Mouse (Mus musculus) kidney, embryonic 16.5 days (tissue): ENCODE results near the gene Nck2. TPM values are rescaled to one million over a fixed set of nuclear protein-coding genes. Genes with fewer than 3 reads are reported as not detected.

ENCODE experiments used
- ATAC-seq: fragments of 200-750 bp; cut with Nextera tagmentation; 2 replicates; pipeline ENCODE4 v1.8.0; 2017; ENCODE audit warnings: moderate TSS enrichment; ENCODE audit not compliant: low FRiP score, low TSS enrichment
- H3K27ac ChIP-seq: fragments of 300-500 bp; sonication (generic); 2 replicates; pipeline ENCODE4 v1.5.1; 2014; ENCODE audit warnings: low read length
- H3K27me3 ChIP-seq: fragments of 300-500 bp; sonication (generic); 2 replicates; pipeline ENCODE4 v1.6.1; 2014; ENCODE audit warnings: low read length, control low read depth, mixed read lengths; ENCODE audit not compliant: insufficient read depth
- H3K36me3 ChIP-seq: fragments of 300-500 bp; sonication (generic); 2 replicates; pipeline ENCODE4 v1.6.1; 2014; ENCODE audit warnings: low read length, control low read depth, mixed read lengths; ENCODE audit not compliant: insufficient read depth
- H3K4me1 ChIP-seq: fragments of 300-500 bp; sonication (generic); 2 replicates; pipeline ENCODE4 v1.6.1; 2014; ENCODE audit warnings: low read length, control low read depth, mixed read lengths; ENCODE audit not compliant: insufficient read depth
- H3K4me2 ChIP-seq: fragments of 300-500 bp; sonication (generic); replicated peaks from 2 replicates; pipeline ENCODE4 v1.6.1; 2014; ENCODE audit warnings: low read depth, low read length
- H3K4me3 ChIP-seq: fragments of 300-500 bp; sonication (generic); 2 replicates; pipeline ENCODE4 v1.5.1; 2014; ENCODE audit warnings: mild to moderate bottlenecking, low read length
- H3K9ac ChIP-seq: fragments of 300-500 bp; sonication (generic); replicated peaks from 2 replicates; pipeline ENCODE4 v1.6.1; 2014; ENCODE audit warnings: low read length
- H3K9me3 ChIP-seq: fragments of 300-500 bp; sonication (generic); 2 replicates; pipeline ENCODE4 v1.6.1; 2016; ENCODE audit warnings: low read length, control low read depth
- WGBS: fragments of 180-500 bp; shearing (Covaris S2); extraction: QIAGEN DNeasy Blood & Tissue Kit; methylation state at CpG from one replicate; pipeline ENCODE4 v1.1.7; 2014; 5-methylcytosine and 5-hydroxymethylcytosine counted together
- polyA plus RNA-seq: library from polyadenylated mRNA; unstranded; fragments of >200 nt; fragmentation: Nextera tagmentation; extraction: Ambion mirVana; gene quantifications from 2 replicates; pipeline ENCODE4 v1.2.1, GENCODE M21; 2015

Nck2 gene
- polyA plus RNA-seq, 1 experiment from 2014 or later: 44.5 TPM

DNA sequence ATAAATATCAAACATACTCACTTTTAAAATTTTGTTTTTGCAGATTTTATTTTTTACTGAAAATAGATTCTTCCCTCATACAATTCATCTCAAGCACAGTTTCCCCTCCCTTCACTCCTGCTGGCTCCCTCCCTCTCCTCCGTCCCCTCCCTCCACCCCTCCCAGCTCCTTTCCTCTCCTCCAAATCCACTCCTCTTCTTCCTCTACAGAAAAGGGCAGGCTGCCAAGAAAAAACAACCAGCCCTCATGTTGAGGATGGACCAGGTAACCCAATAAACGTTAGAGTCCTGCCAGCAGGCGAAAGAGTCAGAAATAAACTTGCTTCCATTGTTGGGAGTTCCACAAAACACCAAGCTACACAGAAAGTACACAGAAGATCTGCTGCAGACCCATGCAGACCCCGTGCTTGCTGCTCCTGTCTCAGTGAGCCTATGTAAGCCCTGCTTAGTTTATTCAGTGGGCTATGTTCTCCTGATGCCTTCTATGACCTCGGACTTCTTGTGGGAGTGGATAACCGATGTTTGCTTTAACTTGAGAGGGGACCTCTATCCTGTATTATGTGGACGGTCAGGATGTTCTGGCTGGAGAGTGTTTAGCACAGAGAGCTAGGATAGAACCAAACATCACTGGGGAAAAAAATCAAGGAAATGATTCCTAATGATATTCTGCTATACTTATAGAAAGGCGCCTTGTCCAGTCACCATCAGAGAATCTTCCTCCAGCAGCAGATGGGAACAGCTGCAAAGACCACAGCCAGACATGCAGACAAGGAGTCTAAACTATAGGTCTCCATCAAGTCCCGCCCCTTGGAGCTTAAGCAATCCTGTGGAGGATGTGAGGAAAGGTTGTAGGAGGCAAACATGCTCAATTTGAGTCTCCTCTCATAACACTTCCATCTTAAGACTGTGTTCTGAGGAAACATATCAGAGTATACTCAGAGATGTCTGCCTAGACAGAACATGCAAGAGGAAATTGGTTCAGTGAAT lies 39.4 kb upstream of the Nck2 start:
- Histone ChIP-seq H3K4me1 (no peaks in the 10 kb centered on the region), H3K9ac (no peak overlapping the region), H3K27ac (no peak overlapping the region), H3K27me3 (no peaks in the 10 kb centered on the region), H3K4me3 (no peak overlapping the region), H3K36me3 (no peaks in the 10 kb centered on the region), H3K9me3 (no peaks in the 10 kb centered on the region), H3K4me2 (no peak overlapping the region)
- 46% methylated on average over 9 of the region's 9 CpGs for WGBS
- ATAC-seq: no peak

DNA sequence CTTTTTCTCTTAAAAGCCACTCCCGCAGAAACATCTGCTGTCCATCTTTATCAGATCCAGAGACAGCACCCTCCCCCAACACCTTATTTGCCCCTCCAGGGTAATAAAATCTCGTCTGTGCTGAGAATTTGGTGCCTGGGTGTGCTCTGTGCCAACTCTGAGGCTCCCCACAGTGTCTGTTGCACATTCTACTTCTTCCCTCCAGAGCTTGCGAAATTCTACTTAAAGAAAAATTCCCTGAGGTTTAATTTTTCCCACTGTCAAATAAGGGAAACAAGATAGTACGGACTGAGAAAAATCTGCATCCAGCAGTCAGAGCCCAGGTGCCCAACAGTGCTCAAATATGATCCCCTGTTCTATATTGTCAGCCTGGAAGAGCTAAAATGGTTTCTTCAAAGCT lies 35.4 kb upstream of the Nck2 start:
- no peak for ATAC-seq
- Histone ChIP-seq H3K9ac (no peak overlapping the region), H3K36me3 (no peaks in the 10 kb centered on the region), H3K27ac (no peak overlapping the region), H3K4me1 (peaks cover 5% of the 10 kb centered on the region; the same call in 1 of the 2 replicates), H3K4me3 (no peak overlapping the region), H3K9me3 (no peaks in the 10 kb centered on the region), H3K27me3 (no peaks in the 10 kb centered on the region), H3K4me2 (no peak overlapping the region)
- WGBS: 62% methylated on average over 4 of the region's 4 CpGs

DNA sequence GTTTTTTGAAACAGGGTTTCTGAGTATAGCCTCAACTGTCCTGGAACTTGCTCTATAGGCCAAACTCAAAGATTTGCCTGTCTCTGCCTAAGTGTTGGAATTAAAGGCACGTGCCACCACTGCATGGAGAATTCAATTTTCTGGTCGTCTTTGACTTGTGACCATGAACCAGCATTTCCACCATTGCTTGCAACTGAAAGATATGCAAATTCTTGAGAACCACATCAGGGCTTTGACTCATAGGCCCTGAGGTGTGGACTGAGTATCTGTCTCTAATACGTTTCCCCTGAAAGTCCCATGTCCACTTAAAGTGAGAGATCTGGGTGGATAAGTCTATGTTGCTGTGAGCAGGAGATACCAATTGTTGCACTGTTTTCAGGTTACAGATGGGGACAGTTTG lies 31.6 kb upstream of the Nck2 start:
- no peaks in the 10 kb centered on the region for H3K36me3 ChIP-seq
- no peaks in the 10 kb centered on the region for H3K9me3 ChIP-seq
- no peak overlapping the region for H3K4me3 ChIP-seq
- H3K4me2 ChIP-seq: no peak overlapping the region
- H3K27ac ChIP-seq: no peak overlapping the region
- H3K4me1 ChIP-seq: peaks cover 5% of the 10 kb centered on the region; the same call in 1 of the 2 replicates
- no peaks in the 10 kb centered on the region for H3K27me3 ChIP-seq
- 85% methylated on average over 3 of the region's 3 CpGs for WGBS
- H3K9ac ChIP-seq: no peak overlapping the region
- ATAC-seq: no peak

- H3K4me1 ChIP-seq: peaks cover 5% of the 10 kb centered on the region; the same call in 1 of the 2 replicates
- H3K27me3 ChIP-seq: no peaks in the 10 kb centered on the region
- 62% methylated on average over 3 of the region's 3 CpGs for WGBS
- ATAC-seq: no peak
- H3K27ac ChIP-seq: no peak overlapping the region
- no peak overlapping the region for H3K4me3 ChIP-seq
- H3K36me3 ChIP-seq: no peaks in the 10 kb centered on the region
- H3K9me3 ChIP-seq: no peaks in the 10 kb centered on the region
- H3K9ac ChIP-seq: no peak overlapping the region
- no peak overlapping the region for H3K4me2 ChIP-seq
Observed at GRCm38 (mm10) chr1:43413298-43413697, 31.1 kb upstream of the Nck2 start.

DNA sequence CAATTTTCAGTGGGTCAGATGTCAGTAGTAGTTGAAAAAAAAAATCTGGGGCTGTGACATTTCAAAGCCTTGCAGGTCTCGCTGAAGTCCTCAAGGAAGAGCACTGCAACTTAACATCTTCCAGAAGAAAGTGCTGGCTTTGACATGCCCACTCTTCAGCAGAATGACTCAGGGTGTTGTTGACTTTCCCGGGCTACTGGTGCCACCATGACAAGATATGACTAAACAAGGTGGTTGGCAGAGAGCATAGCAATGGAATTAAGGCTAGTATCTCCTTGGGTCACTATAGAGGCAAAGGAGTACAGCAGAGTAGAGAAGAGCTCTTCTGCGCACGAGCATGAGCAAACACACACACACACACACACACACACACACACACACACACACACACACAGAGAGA lies 30.6 kb upstream of the Nck2 start:
- Histone ChIP-seq H3K4me1 (peaks cover 5% of the 10 kb centered on the region; the same call in 1 of the 2 replicates), H3K9ac (no peak overlapping the region), H3K9me3 (no peaks in the 10 kb centered on the region), H3K4me3 (no peak overlapping the region), H3K27ac (no peak overlapping the region), H3K4me2 (no peak overlapping the region), H3K36me3 (no peaks in the 10 kb centered on the region), H3K27me3 (no peaks in the 10 kb centered on the region)
- 82% methylated on average over 4 of the region's 4 CpGs for WGBS
- no peak for ATAC-seq

GRCm38 (mm10) chr1:43414228-43414627 lies 30.2 kb upstream of the Nck2 start:
- Histone ChIP-seq H3K4me1 (peaks cover 5% of the 10 kb centered on the region; the same call in 1 of the 2 replicates), H3K9ac (no peak overlapping the region), H3K36me3 (no peaks in the 10 kb centered on the region), H3K4me2 (no peak overlapping the region), H3K4me3 (no peak overlapping the region), H3K27me3 (no peaks in the 10 kb centered on the region), H3K27ac (no peak overlapping the region), H3K9me3 (no peaks in the 10 kb centered on the region)
- no peak for ATAC-seq

GRCm38 (mm10) chr1:43414971-43415370 lies 29.4 kb upstream of the Nck2 start:
- Histone ChIP-seq H3K27me3 (no peaks in the 10 kb centered on the region), H3K9me3 (no peaks in the 10 kb centered on the region), H3K27ac (no peak overlapping the region), H3K4me1 (peaks cover 5% of the 10 kb centered on the region; the same call in 1 of the 2 replicates), H3K36me3 (no peaks in the 10 kb centered on the region), H3K4me2 (no peak overlapping the region), H3K4me3 (no peak overlapping the region), H3K9ac (no peak overlapping the region)
- ATAC-seq: no peak

DNA sequence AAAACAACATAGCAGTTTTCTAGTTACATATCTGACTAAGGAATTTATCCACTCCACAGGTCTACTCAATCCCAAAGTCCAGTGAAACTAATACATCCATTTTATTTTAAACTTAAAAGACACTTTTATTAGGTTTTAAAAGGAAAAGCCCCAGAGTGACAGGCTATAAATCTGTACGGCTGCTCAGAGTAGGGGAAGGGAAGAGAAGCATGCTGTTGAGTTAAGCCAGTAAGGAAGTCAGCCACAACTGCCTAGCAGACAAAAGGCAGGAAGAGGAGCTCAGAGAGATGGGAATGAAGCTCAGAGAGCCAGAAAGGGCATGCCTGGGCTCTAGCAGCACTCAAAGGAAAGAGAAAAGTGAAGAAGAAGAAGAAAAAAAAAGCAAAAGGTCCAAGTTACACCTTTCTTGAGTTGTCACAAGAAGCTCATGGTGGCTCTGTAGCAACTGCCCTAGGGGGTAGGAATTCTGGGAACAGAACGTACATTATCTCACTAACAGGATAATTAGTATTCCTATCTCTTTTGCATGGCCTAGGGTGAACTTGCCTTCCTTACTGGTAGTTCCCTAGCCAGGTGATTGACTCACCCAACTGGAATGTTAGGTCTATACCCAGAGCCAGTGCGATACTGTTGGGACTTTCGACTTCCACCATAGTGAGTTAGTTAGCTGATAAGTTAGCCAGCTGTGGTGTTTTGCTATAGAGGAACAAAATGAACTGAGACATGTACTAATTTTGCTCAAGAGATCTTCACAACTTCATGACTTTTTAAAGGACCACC lies 21.2 kb upstream of the Nck2 start:
- H3K27me3 ChIP-seq: no peaks in the 10 kb centered on the region
- WGBS: 47% methylated on average over 4 of the region's 4 CpGs
- H3K4me1 ChIP-seq: peaks cover 19% of the 10 kb centered on the region
- H3K4me3 ChIP-seq: no peak overlapping the region
- peak; percentile 27; the same call in 1 of the 2 replicates for ATAC-seq
- H3K9ac ChIP-seq: no peak overlapping the region
- H3K27ac ChIP-seq: peak overlapping the region; percentile 28; the same call in 1 of the 2 replicates
- no peak overlapping the region for H3K4me2 ChIP-seq
- H3K9me3 ChIP-seq: no peaks in the 10 kb centered on the region
- H3K36me3 ChIP-seq: no peaks in the 10 kb centered on the region

GRCm38 (mm10) chr1:43426526-43426925 lies 17.9 kb upstream of the Nck2 start:
- Histone ChIP-seq H3K4me3 (no peak overlapping the region), H3K36me3 (no peaks in the 10 kb centered on the region), H3K9me3 (0 out of 2 replicates have a peak, but pooled peaks cover 3% of the 10 kb centered on the region), H3K4me1 (peaks cover 28% of the 10 kb centered on the region), H3K4me2 (no peak overlapping the region), H3K27ac (no peak overlapping the region), H3K9ac (no peak overlapping the region), H3K27me3 (no peaks in the 10 kb centered on the region)
- 48% methylated on average over 4 of the region's 4 CpGs for WGBS
- no peak for ATAC-seq
